Mouse (Mus musculus): ENCODE results near the gene Gm20661.

The Gm20661 gene

GRCm38 (mm10) chr9:107982681-107983346 lies at the start of gene Gm20661:
TSS of gene Gm20661 (plus strand) at chr9:107983058.
- peak; percentile 63 for DNase-seq (ENCODE audit: low spot score)

- peak; percentile 34 for DNase-seq (ENCODE audit: low spot score)
Measured at GRCm38 (mm10) chr9:107934146-107934545, 48.7 kb upstream of the Gm20661 start.

- no peak for DNase-seq (ENCODE audit: low spot score)
Measured at GRCm38 (mm10) chr9:107935374-107935773, 47.5 kb upstream of the Gm20661 start, which contains the start of gene Camkv. TSS of gene Camkv (plus strand) at chr9:107935674.

- DNase-seq (ENCODE audit: low spot score), result peak; percentile 49
Measured at GRCm38 (mm10) chr9:107935790-107936214, 47.1 kb upstream of the Gm20661 start.

- peak; percentile 34 for DNase-seq (ENCODE audit: low spot score)
Measured at GRCm38 (mm10) chr9:107936215-107936822, 46.5 kb upstream of the Gm20661 start.

GRCm38 (mm10) chr9:107936831-107937230 lies 46.0 kb upstream of the Gm20661 start:
- no peak for DNase-seq (ENCODE audit: low spot score)

- DNase-seq (ENCODE audit: low spot score), result no peak
Measured at GRCm38 (mm10) chr9:107947241-107948194, 35.3 kb upstream of the Gm20661 start.

- no peak for DNase-seq (ENCODE audit: low spot score)
Measured at GRCm38 (mm10) chr9:107949184-107949921, 33.5 kb upstream of the Gm20661 start.

GRCm38 (mm10) chr9:107949922-107950235 lies 33.0 kb upstream of the Gm20661 start, which contains the start of gene Traip:
TSS of gene Traip (plus strand) at chr9:107950136.
- DNase-seq (ENCODE audit: low spot score), result no peak

- peak; percentile 98 for DNase-seq (ENCODE audit: low spot score)
Measured at GRCm38 (mm10) chr9:107950460-107951355, 32.1 kb upstream of the Gm20661 start.

GRCm38 (mm10) chr9:107955613-107956289 lies 27.1 kb upstream of the Gm20661 start:
- no peak for DNase-seq (ENCODE audit: low spot score)

- DNase-seq (ENCODE audit: low spot score), result no peak
Measured at GRCm38 (mm10) chr9:107957141-107957540, 25.7 kb upstream of the Gm20661 start.

- no peak for DNase-seq (ENCODE audit: low spot score)
Measured at GRCm38 (mm10) chr9:107959896-107960295, 23.0 kb upstream of the Gm20661 start.

- DNase-seq (ENCODE audit: low spot score), result no peak
Measured at GRCm38 (mm10) chr9:107960928-107961327, 21.9 kb upstream of the Gm20661 start.

- no peak for DNase-seq (ENCODE audit: low spot score)
Measured at GRCm38 (mm10) chr9:107961351-107961762, 21.5 kb upstream of the Gm20661 start.

- no peak for DNase-seq (ENCODE audit: low spot score)
Measured at GRCm38 (mm10) chr9:107961881-107962280, 21.0 kb upstream of the Gm20661 start.

- no peak for DNase-seq (ENCODE audit: low spot score)
Measured at GRCm38 (mm10) chr9:107962916-107963315, 19.9 kb upstream of the Gm20661 start.

GRCm38 (mm10) chr9:107963700-107964099 lies 19.2 kb upstream of the Gm20661 start:
- peak; percentile 93 for DNase-seq (ENCODE audit: low spot score)

- no peak for DNase-seq (ENCODE audit: low spot score)
Measured at GRCm38 (mm10) chr9:107964681-107965080, 18.2 kb upstream of the Gm20661 start.

GRCm38 (mm10) chr9:107966676-107967075 lies 16.2 kb upstream of the Gm20661 start:
- DNase-seq (ENCODE audit: low spot score), result no peak

Measured in retina, embryonic 14.5 days (tissue).